Mouse (Mus musculus) lung, embryonic 14.5 days (tissue): ENCODE measurements at regions not wholly inside any gene's neighbourhood (a gene's known extent, or its start where the extent isn't known, plus 50 kb on each side); places are given as distances from the start of the nearest gene placed in this dataset.
"Not testable (repeated sequence)": the region's sequence is repeated elsewhere in the genome, so short reads cannot be mapped to it uniquely, and the experiment has no call there.

ENCODE experiments used
- ATAC-seq: fragments of 200-750 bp; cut with Nextera tagmentation; 2 replicates; pipeline ENCODE4 v1.8.0; 2017; ENCODE audit warnings: mild to moderate bottlenecking, moderate TSS enrichment, moderate library complexity; ENCODE audit not compliant: insufficient read depth
- DNase-seq: peaks from one replicate; pipeline ENCODE4 v3.0.0-alpha.2; 2015
- H3K27ac ChIP-seq: fragments of 300-500 bp; sonication (generic); 2 replicates; pipeline ENCODE4 v1.5.1; 2014; ENCODE audit warnings: low read depth, mild to moderate bottlenecking, moderate library complexity
- H3K27me3 ChIP-seq: fragments of 300-500 bp; sonication (generic); 2 replicates; pipeline ENCODE4 v1.6.1; 2014; ENCODE audit warnings: low read length, control low read depth; ENCODE audit not compliant: insufficient read depth
- H3K36me3 ChIP-seq: fragments of 300-500 bp; sonication (generic); 2 replicates; pipeline ENCODE4 v1.6.1; 2014; ENCODE audit warnings: control low read depth; ENCODE audit not compliant: insufficient read depth
- H3K4me1 ChIP-seq: fragments of 300-500 bp; sonication (generic); 2 replicates; pipeline ENCODE4 v1.6.1; 2014; ENCODE audit warnings: antibody characterized with exemption, control low read depth; ENCODE audit not compliant: insufficient read depth
- H3K4me2 ChIP-seq: fragments of 300-500 bp; sonication (generic); 2 replicates; pipeline ENCODE4 v1.6.1; 2014; ENCODE audit warnings: mild to moderate bottlenecking
- H3K4me3 ChIP-seq: fragments of 300-500 bp; sonication (generic); 2 replicates; pipeline ENCODE4 v1.5.1; 2014; ENCODE audit warnings: low read depth, low read length
- H3K9ac ChIP-seq: fragments of 300-500 bp; sonication (generic); 2 replicates; pipeline ENCODE4 v1.6.1; 2014
- H3K9me3 ChIP-seq: fragments of 300-500 bp; sonication (generic); 2 replicates; pipeline ENCODE4 v1.6.1; 2016; ENCODE audit warnings: low read depth, low read length, control low read depth
- CTCF ChIP-seq: IDR thresholded peaks from 2 replicates; pipeline ENCODE4 v1.5.1; 2016; ENCODE audit warnings: antibody characterized with exemption, low read depth
- WGBS: fragments of 180-500 bp; shearing (Covaris S2); extraction: QIAGEN DNeasy Blood & Tissue Kit; methylation state at CpG from one replicate; pipeline ENCODE4 v1.1.7; 2014; 5-methylcytosine and 5-hydroxymethylcytosine counted together

- Histone ChIP-seq H3K9ac (no peak overlapping the region), H3K27me3 (no peaks in the 10 kb centered on the region), H3K36me3 (no peaks in the 10 kb centered on the region), H3K4me3 (no peak overlapping the region), H3K27ac (no peak overlapping the region), H3K9me3 (no peaks in the 10 kb centered on the region), H3K4me1 (no peaks in the 10 kb centered on the region), H3K4me2 (no peak overlapping the region)
- DNase-seq (no peak), ATAC-seq (no peak)
- 85% methylated on average over 2 of the region's 2 CpGs for WGBS
- no peak for TF ChIP-seq CTCF
Observed at GRCm38 (mm10) chrX:130525770-130526169, 776.2 kb downstream of the Diaph2 start.

- ATAC-seq (peak; percentile 85; the same call in 1 of the 2 replicates), DNase-seq (peak; percentile 51)
- Histone ChIP-seq H3K36me3 (no peaks in the 10 kb centered on the region), H3K4me1 (no peaks in the 10 kb centered on the region), H3K27ac (no peak overlapping the region), H3K4me3 (no peak overlapping the region), H3K4me2 (no peak overlapping the region), H3K9me3 (no peaks in the 10 kb centered on the region), H3K9ac (no peak overlapping the region), H3K27me3 (no peaks in the 10 kb centered on the region)
- no peak for TF ChIP-seq CTCF
- 28% methylated on average over 9 of the region's 9 CpGs for WGBS
Observed at GRCm38 (mm10) chrX:130533171-130534156, 783.9 kb downstream of the Diaph2 start.

GRCm38 (mm10) chrX:130538771-130539170, 789.2 kb downstream of the Diaph2 start:
- H3K27me3 ChIP-seq, H3K9ac ChIP-seq, H3K4me3 ChIP-seq, H3K4me1 ChIP-seq, H3K36me3 ChIP-seq, H3K4me2 ChIP-seq, DNase-seq, H3K27ac ChIP-seq, ATAC-seq, H3K9me3 ChIP-seq: not testable (repeated sequence)
- 87% methylated on average over 7 of the region's 8 CpGs for WGBS

GRCm38 (mm10) chrX:130548001-130548400, 798.5 kb downstream of the Diaph2 start:
- H3K4me1 ChIP-seq = no peaks in the 10 kb centered on the region
- no peaks in the 10 kb centered on the region for H3K9me3 ChIP-seq
- DNase-seq (no peak), ATAC-seq (no peak)
- H3K4me2 ChIP-seq = no peak overlapping the region
- H3K9ac ChIP-seq = no peak overlapping the region
- H3K27ac ChIP-seq = no peak overlapping the region
- no peaks in the 10 kb centered on the region for H3K36me3 ChIP-seq
- WGBS = 89% methylated on average over 5 of the region's 5 CpGs
- no peak for TF ChIP-seq CTCF
- H3K4me3 ChIP-seq = no peak overlapping the region
- no peaks in the 10 kb centered on the region for H3K27me3 ChIP-seq

- no peak overlapping the region for H3K4me2 ChIP-seq
- ATAC-seq (no peak), DNase-seq (no peak)
- no peaks in the 10 kb centered on the region for H3K9me3 ChIP-seq
- H3K4me1 ChIP-seq = no peaks in the 10 kb centered on the region
- WGBS = 40% methylated on average over 3 of the region's 3 CpGs
- H3K27ac ChIP-seq = no peak overlapping the region
- H3K4me3 ChIP-seq = no peak overlapping the region
- no peaks in the 10 kb centered on the region for H3K27me3 ChIP-seq
- no peaks in the 10 kb centered on the region for H3K36me3 ChIP-seq
- TF ChIP-seq CTCF = no peak
- no peak overlapping the region for H3K9ac ChIP-seq
Observed at GRCm38 (mm10) chrX:130549275-130549674, 799.7 kb downstream of the Diaph2 start.

- H3K4me3 ChIP-seq = no peak overlapping the region
- DNase-seq (no peak), ATAC-seq (no peak)
- no peak overlapping the region for H3K27ac ChIP-seq
- H3K4me1 ChIP-seq = no peaks in the 10 kb centered on the region
- no peaks in the 10 kb centered on the region for H3K36me3 ChIP-seq
- H3K9me3 ChIP-seq = no peaks in the 10 kb centered on the region
- no peaks in the 10 kb centered on the region for H3K27me3 ChIP-seq
- no peak overlapping the region for H3K4me2 ChIP-seq
- TF ChIP-seq CTCF = no peak
- no peak overlapping the region for H3K9ac ChIP-seq
- 50% methylated on average over 4 of the region's 4 CpGs for WGBS
Observed at GRCm38 (mm10) chrX:130549925-130550324, 800.4 kb downstream of the Diaph2 start.

- no peak for TF ChIP-seq CTCF
- no peak overlapping the region for H3K27ac ChIP-seq
Observed at GRCm38 (mm10) chrX:130557251-130557650, 807.7 kb downstream of the Diaph2 start.

More at GRCm38 (mm10) chrX:130557251-130557650, 807.7 kb downstream of the Diaph2 start:
- Histone ChIP-seq H3K9ac (no peak overlapping the region), H3K4me1 (no peaks in the 10 kb centered on the region), H3K27me3 (no peaks in the 10 kb centered on the region), H3K9me3 (no peaks in the 10 kb centered on the region), H3K36me3 (no peaks in the 10 kb centered on the region), H3K4me2 (no peak overlapping the region), H3K4me3 (no peak overlapping the region)
- ATAC-seq = no peak
- no peak for DNase-seq
